Mouse (Mus musculus) cerebellum, adult 11-12 months (tissue): Measurements from ENCODE around the gene Scaf4.

ENCODE experiments used
- DNase-seq: peaks from one replicate; pipeline ENCODE4 v3.0.0; 2022

The Scaf4 gene

GRCm38 (mm10) chr16:90283905-90284891 lies at the start of gene Scaf4:
Scaf4 (minus strand) TSS chr16:90284503.
- peak; percentile 97 for DNase-seq

DNA sequence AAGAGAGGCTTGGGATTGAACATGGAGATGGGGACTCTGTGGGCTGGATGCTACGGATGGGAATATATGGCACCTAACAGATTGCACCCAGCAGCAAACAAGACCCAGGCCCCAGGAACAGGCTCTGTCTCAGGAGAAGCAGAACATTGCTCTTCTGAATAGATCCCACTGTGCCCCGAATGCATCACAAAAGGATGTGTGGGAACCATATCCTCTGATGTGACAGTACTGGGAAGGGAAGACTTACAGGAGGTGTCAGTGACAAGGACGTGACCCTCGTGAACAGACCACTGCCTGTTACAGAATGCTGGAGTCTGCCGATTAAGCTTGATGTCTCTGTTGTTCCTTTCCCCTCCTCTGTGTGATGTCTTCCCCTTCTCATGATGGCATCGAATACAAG lies 48.2 kb upstream of the Scaf4 start:
- DNase-seq = no peak

GRCm38 (mm10) chr16:90330979-90331378 lies 46.7 kb upstream of the Scaf4 start:
- DNase-seq = no peak

GRCm38 (mm10) chr16:90329511-90329910 lies 45.2 kb upstream of the Scaf4 start:
- no peak for DNase-seq

- DNase-seq = peak; percentile 45
These were observed 38.7 kb upstream of the Scaf4 start for GRCm38 (mm10) chr16:90322850-90323528.

DNA sequence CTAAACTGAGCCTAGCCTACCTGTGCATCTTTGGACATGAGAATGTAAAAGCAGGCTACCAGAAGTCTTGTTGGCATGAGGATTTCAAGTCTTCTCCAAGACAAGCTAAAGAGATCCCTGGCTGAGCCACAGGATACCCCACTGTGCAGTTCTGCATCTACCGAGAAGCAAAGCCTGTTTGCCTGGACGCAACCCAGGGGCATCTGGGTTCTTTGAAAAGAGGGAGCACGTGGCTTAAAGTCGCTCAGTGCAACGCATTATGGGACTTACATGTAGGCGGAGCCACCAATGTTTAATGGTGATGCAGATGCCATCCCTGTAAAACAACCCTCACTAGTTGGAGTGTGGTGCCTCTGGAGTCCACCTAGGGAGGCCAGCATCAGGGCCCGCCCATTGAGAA lies 35.0 kb upstream of the Scaf4 start:
- DNase-seq = no peak

GRCm38 (mm10) chr16:90318372-90318926 lies 34.1 kb upstream of the Scaf4 start:
- no peak for DNase-seq

DNA sequence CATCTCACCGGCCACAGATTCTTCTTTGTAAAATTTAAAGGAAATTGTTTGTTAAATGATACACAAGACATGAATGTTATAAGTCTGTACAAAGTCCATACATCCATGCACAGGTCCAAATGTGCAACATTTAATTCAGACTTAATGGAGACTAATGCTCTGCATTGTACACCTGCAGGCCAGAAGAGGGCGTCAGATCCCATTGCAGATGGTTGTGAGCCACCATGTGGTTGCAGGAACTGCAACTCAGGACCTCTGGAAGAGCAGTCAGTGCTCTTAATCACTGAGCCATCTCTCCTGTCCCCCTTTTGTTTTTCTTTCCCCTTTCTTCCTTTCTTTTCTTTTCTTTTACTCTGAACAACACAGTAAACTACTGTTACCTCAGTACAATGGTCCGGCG lies 33.5 kb upstream of the Scaf4 start:
- DNase-seq = no peak

- no peak for DNase-seq
These were observed 31.6 kb upstream of the Scaf4 start for GRCm38 (mm10) chr16:90315881-90316280.

DNA sequence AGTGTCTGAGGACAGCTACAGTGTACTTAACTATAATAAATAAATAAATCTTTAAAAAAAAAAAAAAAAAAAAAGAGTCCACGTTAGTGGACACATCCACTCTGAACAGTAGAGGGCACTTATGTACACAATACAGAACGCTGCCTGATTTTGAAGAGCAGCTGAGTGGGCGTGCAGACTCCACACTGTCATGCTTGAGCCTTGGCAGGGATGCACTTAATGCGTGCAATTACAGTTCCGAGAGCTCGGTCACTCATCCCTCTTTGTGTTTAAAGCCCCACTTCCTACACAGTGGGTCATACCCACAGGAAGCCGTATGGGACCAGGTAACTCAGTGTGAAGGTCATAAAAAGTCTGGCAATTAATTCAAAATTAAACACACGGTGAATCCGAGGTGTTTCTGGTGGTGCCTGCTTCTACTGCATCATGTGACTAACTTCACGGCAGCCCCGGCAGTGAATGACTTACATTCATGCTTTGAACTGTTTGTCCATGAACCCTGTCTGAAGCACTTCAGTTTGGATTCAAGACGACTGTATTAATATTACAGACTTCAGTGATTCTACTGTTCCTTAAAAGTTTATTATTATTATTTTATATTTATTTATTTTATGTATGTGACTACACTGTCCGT lies 28.3 kb upstream of the Scaf4 start:
- peak; percentile 3 for DNase-seq

DNA sequence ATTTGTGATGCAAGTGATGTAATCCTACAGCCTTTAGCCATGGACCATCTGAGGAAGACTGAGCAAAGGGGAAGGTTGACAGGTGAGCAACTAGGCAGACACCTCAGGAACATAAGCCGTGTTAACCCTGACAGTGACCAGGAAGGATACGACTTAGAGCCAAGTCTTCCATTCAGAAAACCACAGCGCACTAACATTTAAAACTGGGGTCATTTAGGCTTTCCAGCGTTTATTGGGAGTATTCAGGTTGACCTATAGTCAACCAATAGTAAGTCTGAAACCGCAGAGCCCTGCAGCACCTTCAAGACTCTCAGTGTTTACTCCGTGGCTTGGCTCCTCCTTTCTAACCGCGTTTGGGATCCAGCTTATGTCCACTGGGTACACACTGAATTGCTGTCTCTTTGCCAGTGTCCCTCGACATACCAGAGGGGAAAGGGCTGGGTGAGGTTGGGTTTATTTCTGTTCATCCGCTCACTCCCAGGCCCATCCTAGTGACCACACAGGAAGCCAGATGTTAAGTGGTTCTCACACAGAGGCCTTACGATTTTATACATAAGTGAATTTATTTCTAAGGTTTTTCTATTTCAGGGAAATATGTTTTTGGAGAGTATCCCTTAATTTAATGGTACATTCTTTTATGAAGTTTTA lies 26.3 kb upstream of the Scaf4 start:
- DNase-seq = no peak

DNA sequence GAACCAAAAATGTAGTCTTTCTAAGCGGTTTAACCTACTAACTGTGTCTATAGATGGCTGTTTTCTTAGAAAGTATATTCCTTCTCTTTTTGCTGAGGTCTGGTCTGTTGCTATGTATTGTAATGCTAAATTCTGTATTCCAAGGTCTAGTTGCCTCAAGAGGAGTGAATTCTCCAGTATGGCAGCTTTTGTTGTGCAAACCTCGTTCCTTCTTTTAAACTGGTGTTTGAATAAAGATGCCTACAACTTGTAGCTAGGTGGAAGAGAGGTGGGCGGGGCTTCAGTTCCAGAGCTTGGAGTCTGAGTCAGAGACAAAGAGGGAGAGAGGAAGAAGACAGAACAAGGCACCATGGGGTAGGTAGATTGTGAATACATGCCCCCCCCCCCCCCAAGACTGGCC lies 25.5 kb upstream of the Scaf4 start:
- no peak for DNase-seq

DNA sequence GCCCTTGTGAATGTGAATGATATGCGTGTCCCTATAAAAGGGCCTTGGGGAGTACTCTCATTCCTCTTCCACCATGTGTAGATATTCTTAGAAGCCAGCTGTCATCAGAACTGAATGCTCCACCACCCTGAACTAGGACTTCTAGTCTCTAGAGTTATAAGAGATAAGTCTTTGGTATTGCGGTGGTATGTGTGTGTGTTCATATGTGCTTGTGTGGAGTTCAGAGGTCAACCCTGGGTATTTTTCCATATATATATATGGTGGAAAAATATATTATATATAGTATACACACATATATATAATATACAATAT lies 19.6 kb upstream of the Scaf4 start:
- DNase-seq = no peak

DNA sequence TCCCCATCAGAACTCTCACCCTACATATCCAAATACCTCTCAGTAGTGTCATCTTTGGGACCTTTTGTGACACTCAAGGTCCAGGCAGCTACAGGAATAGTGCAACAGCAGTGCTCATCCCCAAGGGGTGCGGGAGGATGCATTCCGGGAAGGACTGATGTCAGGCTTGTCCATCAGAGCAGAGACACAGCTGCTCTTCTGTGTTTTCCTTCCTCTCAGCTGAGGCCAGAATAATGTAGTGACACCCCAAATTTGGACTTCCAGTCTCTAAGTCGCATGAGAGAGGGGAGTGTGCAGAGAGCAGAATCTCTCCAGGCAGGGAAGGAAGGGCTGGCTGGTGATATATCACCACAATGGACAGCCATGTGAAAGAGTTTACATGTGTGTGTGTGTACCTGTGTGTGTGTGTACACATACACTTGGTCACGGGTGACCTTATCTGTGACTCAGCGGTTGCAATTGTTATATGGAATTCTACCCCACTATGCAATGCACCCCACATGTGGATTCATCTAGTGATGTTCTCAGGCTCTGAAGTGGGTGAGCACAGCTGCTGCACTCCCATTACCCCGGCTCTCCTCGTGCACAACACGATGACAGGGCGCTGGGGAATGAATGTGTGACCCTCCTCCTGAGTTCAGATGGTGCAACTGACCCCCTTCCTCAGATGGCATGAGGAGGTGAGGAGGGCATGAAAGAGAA lies 19.1 kb upstream of the Scaf4 start:
- no peak for DNase-seq

DNA sequence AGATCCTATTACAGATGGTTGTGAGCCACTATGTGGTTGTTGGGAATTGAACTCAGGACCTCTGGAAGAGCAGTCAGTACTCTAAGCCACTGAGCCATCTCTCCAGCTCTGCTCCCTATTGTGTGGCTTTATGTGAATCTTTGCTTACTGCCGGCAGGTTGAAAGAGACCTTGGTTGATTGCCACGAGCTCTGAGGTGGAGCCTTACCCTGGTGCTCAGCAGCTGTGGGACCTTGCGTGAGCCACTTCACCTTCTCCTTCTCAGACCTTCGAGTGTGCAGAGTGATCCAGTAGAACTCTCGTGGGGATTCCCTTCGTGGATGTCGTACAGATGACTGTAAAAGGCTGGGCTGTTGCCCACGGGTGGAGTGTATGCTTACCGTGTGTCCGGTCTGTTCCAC lies 17.4 kb upstream of the Scaf4 start:
- DNase-seq = no peak

DNA sequence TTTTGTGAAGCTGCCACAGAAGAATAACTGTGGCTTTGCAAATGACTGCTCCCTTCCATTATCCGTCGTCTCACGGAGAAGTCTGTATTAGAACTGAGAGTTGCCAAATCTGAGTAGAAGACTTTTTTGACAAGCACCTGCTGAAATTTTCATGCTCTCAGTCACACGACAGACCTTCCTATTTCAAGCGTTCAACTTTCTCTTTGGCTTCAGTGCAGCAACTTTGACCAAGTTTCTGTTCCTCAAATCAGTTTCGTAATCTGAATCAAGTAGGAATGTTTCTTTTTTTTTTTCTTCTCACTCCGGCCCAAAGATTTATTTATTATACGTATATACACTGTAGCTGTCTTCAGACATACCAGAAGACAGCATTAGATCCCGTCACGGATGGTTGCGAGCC lies 16.6 kb upstream of the Scaf4 start:
- DNase-seq = no peak

- no peak for DNase-seq
These were observed 15.3 kb upstream of the Scaf4 start for GRCm38 (mm10) chr16:90299591-90299990.

DNA sequence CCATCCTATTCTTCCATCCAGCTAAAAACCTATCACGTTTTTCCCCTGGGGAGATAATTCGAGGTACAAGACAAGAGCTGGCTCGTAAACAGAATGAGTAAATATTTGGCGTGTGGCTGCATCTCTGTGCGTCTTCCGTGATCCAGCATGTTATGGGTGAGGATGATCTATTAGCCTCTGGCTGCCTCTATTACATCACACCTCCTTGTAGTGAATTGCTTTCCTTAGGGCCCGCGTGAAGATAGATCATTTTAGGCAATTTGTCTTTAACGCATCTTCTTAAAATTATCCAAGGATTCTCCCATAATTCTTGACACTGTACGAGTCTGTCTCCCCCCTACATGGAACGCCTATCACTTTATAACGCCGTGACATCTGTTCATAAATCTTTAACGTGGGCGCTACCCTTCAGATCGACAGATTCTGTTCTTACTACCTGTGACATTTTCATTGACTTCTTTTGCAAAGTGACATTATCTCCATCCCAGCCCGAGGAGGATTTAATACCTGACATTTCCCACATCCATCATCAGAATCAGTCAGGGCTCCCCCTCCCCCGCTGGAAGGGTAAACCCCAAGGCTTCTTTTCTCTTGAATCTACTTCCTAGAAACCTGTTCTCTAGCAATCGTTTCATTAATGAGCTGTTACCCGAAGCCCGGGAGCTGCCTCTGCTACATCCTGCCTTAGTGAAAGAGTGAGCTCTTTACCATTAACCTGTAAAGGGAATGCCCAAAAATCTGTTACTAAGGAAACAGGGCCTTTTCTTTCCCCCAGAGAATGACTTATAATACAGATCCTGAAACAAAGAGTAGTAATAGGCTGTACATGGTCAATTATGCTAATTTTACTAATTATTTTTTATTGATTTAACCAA lies 14.4 kb upstream of the Scaf4 start:
- no peak for DNase-seq

DNA sequence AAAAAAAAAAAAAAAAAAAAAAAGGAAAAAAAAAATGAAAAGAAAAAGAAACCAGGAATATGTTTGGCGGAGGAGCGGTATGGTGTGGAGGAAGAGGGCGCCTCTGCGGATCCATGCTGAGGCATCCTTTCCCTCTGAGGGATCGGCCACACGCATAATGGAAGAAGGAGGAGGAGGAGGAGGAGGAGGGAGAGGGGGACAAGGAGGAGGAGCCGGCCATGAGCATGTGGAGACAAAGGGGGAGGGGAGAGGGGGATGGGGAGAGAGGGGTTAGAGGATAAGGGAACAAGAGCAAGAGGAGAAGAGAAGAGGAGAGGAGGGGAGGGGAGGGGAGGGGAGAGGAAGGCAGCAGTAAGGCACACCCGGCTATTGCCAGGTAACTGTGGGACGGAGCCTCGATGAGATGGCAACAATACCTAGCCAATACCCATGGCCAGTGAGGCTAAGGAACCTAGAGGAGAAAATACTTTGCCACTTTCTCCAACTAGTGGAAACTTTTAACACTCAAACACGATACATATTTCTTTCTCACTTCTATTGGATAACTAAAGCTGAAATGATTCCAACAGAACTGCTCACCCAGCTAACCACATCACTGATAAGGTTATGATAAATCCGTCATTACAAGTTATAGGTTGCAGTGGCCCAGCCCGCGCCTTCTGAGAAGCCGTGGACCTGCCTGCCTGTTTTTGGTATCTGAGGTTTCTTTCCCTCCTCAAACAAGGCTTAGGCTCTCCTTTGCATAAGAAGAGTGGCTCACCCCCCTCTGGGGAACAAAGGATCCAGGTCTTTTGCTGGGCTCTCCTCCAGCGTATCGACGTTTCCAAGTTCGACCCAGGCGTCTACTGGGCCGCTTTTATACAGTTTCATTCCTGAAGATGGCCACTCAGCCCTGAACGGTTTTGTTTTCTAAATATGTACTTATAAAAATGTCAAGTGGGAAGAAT lies 13.4 kb upstream of the Scaf4 start:
- no peak for DNase-seq

GRCm38 (mm10) chr16:90291675-90292074 lies 7.4 kb upstream of the Scaf4 start:
- DNase-seq = no peak
